Mouse (Mus musculus) common myeloid progenitor, adult 5-6 weeks (primary cell): ENCODE measurements at regions not wholly inside any gene's neighbourhood (a gene's known extent, or its start where the extent isn't known, plus 50 kb on each side); places are given as distances from the start of the nearest gene placed in this dataset.
"Not testable (repeated sequence)": the region's sequence is repeated elsewhere in the genome, so short reads cannot be mapped to it uniquely, and the experiment has no call there.

Experiments
- ATAC-seq: replicated peaks from 2 replicates; pipeline ENCODE4 v1.8.0; 2016; ENCODE audit warnings: low read depth, mild to moderate bottlenecking, moderate TSS enrichment, inconsistent platforms; ENCODE audit not compliant: poor library complexity, severe bottlenecking

DNA sequence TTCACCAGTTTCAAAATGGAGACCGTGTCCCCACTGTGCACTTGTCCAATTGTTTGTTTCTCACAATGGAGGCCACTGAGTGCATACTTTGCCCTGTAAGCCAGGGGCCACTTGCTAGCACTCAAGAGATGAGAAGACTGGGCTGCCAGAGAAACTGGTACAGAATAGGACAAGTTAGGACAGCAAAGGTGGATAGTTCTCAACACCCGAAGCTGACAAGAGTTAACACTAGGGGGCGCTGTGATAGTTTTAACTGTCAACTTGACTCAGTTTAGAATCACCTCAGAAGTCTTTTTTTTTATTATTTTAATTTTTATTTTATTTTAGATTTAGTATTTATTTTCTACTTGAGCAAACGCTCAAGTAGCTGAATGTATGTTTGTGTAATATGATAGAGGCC is 188.2 kb upstream of the Asap2 start:
- not testable (repeated sequence) for ATAC-seq

DNA sequence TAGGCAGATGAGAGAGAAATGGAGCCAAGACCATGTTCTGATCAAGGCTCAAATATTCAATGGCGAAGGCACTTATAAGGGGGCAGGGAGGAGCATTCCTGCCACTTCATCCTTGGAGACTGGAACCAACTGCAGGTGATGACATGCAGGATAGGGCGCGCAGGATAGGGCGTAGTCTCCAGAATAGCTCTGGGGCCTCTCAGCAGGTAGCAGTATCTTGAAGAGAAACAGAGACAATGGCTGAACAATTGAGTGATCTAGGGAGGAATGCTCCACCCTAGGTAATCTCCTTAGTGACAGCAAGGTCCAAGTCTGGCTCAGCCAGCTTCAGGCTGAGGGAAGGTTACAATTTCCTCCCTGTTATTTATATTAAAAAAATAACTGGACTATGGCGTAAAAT is 184.8 kb upstream of the Asap2 start:
- ATAC-seq = not testable (repeated sequence)

DNA sequence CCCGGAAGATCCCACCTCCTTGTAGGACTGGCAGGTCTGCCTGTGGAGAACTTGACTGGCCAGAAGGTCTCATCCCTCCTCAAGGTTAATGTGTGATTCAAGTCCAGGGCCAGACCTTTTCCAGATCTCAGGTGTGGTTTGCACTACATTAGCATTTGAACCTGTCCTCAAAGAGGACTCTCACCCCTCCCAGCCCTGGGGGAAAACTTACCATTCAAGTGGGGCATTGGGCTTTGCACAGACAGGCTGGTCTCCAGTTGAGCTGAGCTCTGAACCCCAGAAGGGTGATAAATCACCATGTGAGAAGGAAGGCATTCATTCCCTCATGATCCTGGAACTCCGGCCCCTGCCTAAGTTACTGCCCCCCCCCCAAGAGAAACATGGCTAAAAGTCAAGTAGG is 183.6 kb upstream of the Asap2 start:
- ATAC-seq = no peak

DNA sequence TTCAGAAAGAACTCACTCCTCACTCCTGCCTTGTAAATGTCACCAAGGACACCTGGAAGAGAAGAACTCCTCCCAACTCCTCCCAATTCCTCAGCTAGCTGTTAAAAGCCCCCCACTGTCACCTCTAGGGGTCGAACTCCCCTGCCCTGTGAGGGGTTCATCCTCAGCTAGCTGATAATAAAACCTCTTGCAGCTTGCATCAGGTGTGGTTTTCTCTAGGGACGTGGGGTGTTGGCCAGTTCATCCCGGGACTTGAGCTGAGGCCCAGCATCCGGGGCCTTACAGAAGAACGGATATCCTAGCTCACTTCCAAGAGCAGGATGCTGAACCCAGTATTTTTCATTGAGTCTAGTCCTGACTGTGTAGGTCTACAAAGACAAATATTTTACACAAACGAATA is 176.4 kb upstream of the Asap2 start:
- ATAC-seq = not testable (repeated sequence)

DNA sequence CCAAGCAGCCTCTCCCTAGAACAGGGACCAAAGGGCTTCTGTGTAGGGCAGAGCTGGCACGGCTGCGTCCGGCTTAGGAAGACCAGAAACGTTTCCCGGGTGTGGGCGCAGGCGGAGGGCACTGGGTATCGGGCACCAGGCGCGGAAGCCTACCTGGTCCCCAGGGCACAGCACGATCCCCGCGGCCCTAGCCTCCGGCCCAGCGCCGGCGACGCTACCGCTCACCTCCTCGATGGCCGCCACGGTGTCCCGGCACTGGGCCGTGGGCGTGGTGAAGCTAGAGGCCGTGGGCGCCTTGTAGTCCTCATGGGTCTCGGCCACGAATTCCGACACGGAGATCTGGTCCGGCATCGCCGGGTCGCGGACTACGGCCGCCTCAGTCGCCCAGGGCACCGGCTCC is 175.1 kb upstream of the Asap2 start:
- ATAC-seq = not testable (repeated sequence)

DNA sequence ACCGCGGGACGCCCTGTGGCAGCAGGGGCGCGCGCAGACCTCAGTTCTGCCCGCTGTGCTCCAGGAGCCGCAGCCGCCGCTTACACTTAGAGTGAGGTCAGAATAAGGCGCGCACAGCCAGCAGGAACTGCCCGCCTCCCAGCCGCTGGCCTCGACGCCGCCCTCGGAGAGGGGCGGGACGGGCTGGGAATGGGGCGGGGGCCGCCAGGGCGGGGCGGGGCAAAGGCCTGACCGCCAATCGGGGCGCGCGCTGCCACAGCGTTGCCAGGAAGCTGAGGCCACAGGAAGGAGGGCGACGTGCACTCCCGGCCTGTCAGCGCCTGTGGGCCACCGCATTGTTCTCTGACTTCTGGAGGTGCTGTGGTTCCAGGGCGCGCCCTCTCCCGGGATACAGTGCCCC is 174.7 kb upstream of the Asap2 start:
- no peak for ATAC-seq

GRCm38 (mm10) chr12:20843661-20844320 is 146.5 kb upstream of the Asap2 start:
- not testable (repeated sequence) for ATAC-seq

GRCm38 (mm10) chr12:20844873-20845272 is 145.4 kb upstream of the Asap2 start:
- not testable (repeated sequence) for ATAC-seq

DNA sequence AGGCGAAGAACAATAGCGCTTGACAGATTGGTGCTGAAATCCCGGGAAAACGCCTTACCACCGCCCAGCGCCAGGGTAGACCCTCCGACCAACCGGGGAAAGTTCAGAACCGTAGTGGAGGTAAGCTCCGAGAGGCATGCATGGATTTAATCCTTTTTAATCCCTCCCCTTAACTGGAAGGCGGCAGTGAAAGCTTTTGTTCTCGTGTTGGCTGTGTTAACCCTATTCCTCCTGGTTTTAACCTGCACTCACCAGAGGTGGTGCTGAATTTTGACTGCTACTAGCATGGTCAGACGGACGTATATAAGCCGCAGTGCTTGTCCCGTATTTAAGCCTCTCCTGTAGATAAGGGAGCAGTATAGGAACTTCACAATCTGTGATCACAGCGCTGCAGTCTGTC is 145.0 kb upstream of the Asap2 start:
- no peak for ATAC-seq

DNA sequence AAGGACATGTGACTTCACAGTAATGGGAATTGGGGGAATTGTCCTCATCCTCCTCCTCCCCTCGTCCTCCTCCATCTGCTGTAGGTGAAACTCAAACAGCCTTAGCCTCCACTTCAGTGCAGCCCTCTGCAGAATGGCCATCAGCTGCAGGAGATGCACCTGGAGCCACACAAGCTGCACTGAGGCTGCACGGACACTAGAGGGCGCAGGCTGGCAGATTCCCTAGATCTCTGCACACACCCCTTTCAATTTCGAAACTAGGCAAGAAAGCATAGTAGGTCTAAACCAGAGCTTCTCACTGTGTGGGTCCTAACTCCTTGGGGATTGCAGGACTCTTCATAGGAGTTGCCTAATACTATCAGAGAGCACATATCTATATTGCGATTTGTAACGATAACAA is 106.2 kb upstream of the Asap2 start:
- ATAC-seq = not testable (repeated sequence)

- peak; percentile 100 for ATAC-seq
Observed at GRCm38 (mm10) chr12:20920653-20921397, 69.4 kb upstream of the Asap2 start.

GRCm38 (mm10) chr12:20921398-20922023 is 68.7 kb upstream of the Asap2 start:
- not testable (repeated sequence) for ATAC-seq

DNA sequence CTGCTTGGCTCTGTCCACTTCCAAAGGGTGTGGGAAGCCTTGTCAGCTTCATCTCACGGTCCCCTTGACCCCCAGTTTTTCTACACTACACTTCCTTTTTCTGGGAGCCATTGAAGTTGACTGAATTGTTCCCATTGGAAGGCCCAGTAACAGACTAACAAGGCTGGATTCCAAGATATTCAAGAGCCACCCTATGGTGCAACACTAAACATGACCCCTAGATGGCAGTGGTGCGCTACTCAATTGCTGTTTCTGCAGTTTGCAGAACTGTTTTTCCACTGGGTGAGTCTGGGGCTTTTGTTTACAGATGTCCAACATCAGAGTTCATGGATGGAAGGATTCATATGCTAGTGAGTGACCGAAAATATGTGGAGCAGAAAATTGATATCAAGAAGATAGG is 61.3 kb upstream of the Asap2 start:
- ATAC-seq = 0 out of 2 replicates have a peak, but pooled peaks have one; percentile 47
